Mouse (Mus musculus): ENCODE results near the gene Sgk1. TPM values are rescaled to one million over a fixed set of nuclear protein-coding genes. Genes with fewer than 3 reads are reported as not detected.

The Sgk1 gene
- polyA plus RNA-seq, 1 experiment from 2014 or later: 40.0 TPM

- no peak for ATAC-seq (ENCODE audit: low FRiP score)
- no peak overlapping the region for H3K4me3 ChIP-seq
- 80% methylated on average over 9 of the region's 9 CpGs for WGBS
Measured at GRCm38 (mm10) chr10:21946751-21947351, 64.9 kb downstream of the Sgk1 start.

DNA sequence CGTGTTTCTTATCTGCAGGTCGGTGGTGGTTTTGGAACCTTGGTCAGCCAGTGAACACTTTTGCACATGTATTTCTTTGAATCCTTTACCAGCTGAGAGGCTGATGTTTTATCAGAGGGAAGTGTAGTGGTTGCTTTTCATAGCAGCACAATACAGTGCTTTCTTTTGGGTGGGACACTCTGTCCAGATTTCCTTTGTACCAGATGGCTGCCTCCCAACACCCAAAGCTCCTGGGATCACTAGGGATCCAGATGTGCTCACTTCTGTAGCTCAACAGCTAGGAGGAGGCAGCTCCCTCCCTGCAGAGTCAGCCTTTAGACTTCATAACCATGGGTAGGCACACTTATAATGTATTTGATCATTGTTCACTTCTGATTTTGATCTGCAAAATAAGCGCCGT lies 70.5 kb downstream of the Sgk1 start:
- H3K4me1 ChIP-seq (replicated peaks): no peaks in the 10 kb centered on the region
- no peak overlapping the region for H3K4me3 ChIP-seq
- H3K9ac ChIP-seq: no peak overlapping the region
- no peak overlapping the region for H3K4me2 ChIP-seq
- peaks cover 5% of the 10 kb centered on the region; the same call in 1 of the 2 replicates for H3K36me3 ChIP-seq
- ATAC-seq (ENCODE audit: low FRiP score): no peak
- H3K27me3 ChIP-seq: no peaks in the 10 kb centered on the region
- H3K27ac ChIP-seq: no peak overlapping the region
- 91% methylated on average over 4 of the region's 4 CpGs for WGBS
- no peaks in the 10 kb centered on the region for H3K9me3 ChIP-seq

More at GRCm38 (mm10) chr10:21946751-21947351, 64.9 kb downstream of the Sgk1 start:
- Histone ChIP-seq H3K36me3 (peaks cover 5% of the 10 kb centered on the region; the same call in 1 of the 2 replicates), H3K4me1 (replicated peaks) (no peaks in the 10 kb centered on the region), H3K9me3 (no peaks in the 10 kb centered on the region), H3K4me2 (no peak overlapping the region), H3K9ac (no peak overlapping the region), H3K27ac (no peak overlapping the region), H3K27me3 (no peaks in the 10 kb centered on the region)

DNA sequence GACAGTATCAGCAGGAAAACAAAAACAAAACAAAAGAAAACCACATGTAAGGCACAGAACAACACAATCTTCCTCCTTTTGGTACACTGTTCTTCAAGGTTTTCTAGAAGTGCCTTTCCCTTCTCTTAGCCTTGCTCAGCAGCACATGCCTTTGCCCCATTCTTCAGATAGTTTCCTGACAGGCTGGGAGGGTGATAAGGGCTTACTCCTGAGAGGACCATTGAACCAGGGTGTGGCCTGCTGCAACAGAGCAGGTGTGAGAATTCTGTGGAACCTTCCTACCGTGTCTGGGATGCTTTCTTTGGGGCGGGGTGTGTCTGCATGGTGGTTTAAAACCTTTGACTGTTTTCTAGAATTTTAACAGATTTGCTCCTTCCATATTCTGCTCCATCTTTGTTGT lies 79.1 kb downstream of the Sgk1 start:
- Histone ChIP-seq H3K27ac (no peak overlapping the region), H3K36me3 (no peaks in the 10 kb centered on the region), H3K9ac (no peak overlapping the region), H3K9me3 (no peaks in the 10 kb centered on the region), H3K4me1 (replicated peaks) (no peaks in the 10 kb centered on the region), H3K4me2 (no peak overlapping the region), H3K4me3 (no peak overlapping the region), H3K27me3 (no peaks in the 10 kb centered on the region)
- WGBS: 88% methylated on average over 2 of the region's 2 CpGs
- ATAC-seq (ENCODE audit: low FRiP score): no peak

DNA sequence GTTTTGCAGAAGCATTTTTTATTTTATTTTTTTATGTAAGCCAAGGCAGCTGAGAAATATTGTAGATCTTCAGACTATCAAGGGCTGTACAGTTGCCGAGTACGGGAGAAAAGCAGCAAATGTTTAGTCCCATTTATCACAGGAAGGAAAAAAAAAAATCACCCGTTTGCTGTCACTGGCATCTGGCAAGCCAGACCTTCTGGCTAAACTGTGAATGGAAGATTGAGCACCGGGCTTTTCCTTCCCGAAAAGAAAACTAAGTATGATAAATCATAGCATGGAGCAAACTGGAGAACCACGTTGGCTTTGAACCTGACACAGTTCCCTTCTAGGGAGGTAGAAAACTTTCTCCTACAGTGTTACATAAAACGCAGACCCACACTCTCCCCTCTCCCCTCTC lies 81.0 kb downstream of the Sgk1 start:
- ATAC-seq (ENCODE audit: low FRiP score): no peak
- no peak overlapping the region for H3K27ac ChIP-seq
- H3K27me3 ChIP-seq: no peaks in the 10 kb centered on the region
- H3K4me2 ChIP-seq: no peak overlapping the region
- no peak overlapping the region for H3K9ac ChIP-seq
- H3K4me3 ChIP-seq: no peak overlapping the region
- no peaks in the 10 kb centered on the region for H3K36me3 ChIP-seq
- no peaks in the 10 kb centered on the region for H3K9me3 ChIP-seq
- H3K4me1 ChIP-seq (replicated peaks): no peaks in the 10 kb centered on the region
- WGBS: 68% methylated on average over 7 of the region's 7 CpGs

GRCm38 (mm10) chr10:21973676-21974075 lies 91.7 kb downstream of the Sgk1 start:
- Histone ChIP-seq H3K4me3 (no peak overlapping the region), H3K9me3 (no peaks in the 10 kb centered on the region), H3K27me3 (no peaks in the 10 kb centered on the region), H3K4me1 (replicated peaks) (no peaks in the 10 kb centered on the region), H3K4me2 (no peak overlapping the region), H3K36me3 (no peaks in the 10 kb centered on the region), H3K27ac (no peak overlapping the region), H3K9ac (no peak overlapping the region)
- no peak for ATAC-seq (ENCODE audit: low FRiP score)
- WGBS: 96% methylated on average over 11 of the region's 11 CpGs

- 99% methylated on average over 3 of the region's 3 CpGs for WGBS
Measured at GRCm38 (mm10) chr10:21974801-21975200, 92.8 kb downstream of the Sgk1 start.

GRCm38 (mm10) chr10:21975384-21975783 lies 93.4 kb downstream of the Sgk1 start:
- H3K36me3 ChIP-seq: no peaks in the 10 kb centered on the region
- ATAC-seq (ENCODE audit: low FRiP score): no peak
- no peak overlapping the region for H3K4me2 ChIP-seq
- no peak overlapping the region for H3K4me3 ChIP-seq
- no peak overlapping the region for H3K27ac ChIP-seq
- no peaks in the 10 kb centered on the region for H3K9me3 ChIP-seq
- H3K27me3 ChIP-seq: no peaks in the 10 kb centered on the region
- WGBS: 88% methylated on average over 6 of the region's 6 CpGs
- no peak overlapping the region for H3K9ac ChIP-seq
- no peaks in the 10 kb centered on the region for H3K4me1 ChIP-seq (replicated peaks)

More at GRCm38 (mm10) chr10:21974801-21975200, 92.8 kb downstream of the Sgk1 start:
- no peaks in the 10 kb centered on the region for H3K27me3 ChIP-seq
- H3K9ac ChIP-seq: no peak overlapping the region
- no peak overlapping the region for H3K27ac ChIP-seq
- no peak overlapping the region for H3K4me3 ChIP-seq
- no peaks in the 10 kb centered on the region for H3K4me1 ChIP-seq (replicated peaks)
- no peaks in the 10 kb centered on the region for H3K36me3 ChIP-seq
- no peak for ATAC-seq (ENCODE audit: low FRiP score)
- no peaks in the 10 kb centered on the region for H3K9me3 ChIP-seq
- H3K4me2 ChIP-seq: no peak overlapping the region

- Histone ChIP-seq H3K4me2 (no peak overlapping the region), H3K4me3 (no peak overlapping the region), H3K27ac (no peak overlapping the region), H3K36me3 (no peaks in the 10 kb centered on the region), H3K9me3 (no peaks in the 10 kb centered on the region), H3K27me3 (no peaks in the 10 kb centered on the region), H3K4me1 (replicated peaks) (no peaks in the 10 kb centered on the region), H3K9ac (no peak overlapping the region)
- WGBS: 89% methylated on average over 5 of the region's 5 CpGs
- ATAC-seq (ENCODE audit: low FRiP score): no peak
Measured at GRCm38 (mm10) chr10:21976253-21976652, 94.3 kb downstream of the Sgk1 start.

- WGBS: 92% methylated on average over 9 of the region's 9 CpGs
- Histone ChIP-seq H3K4me1 (replicated peaks) (no peaks in the 10 kb centered on the region), H3K9ac (no peak overlapping the region), H3K36me3 (no peaks in the 10 kb centered on the region), H3K4me2 (no peak overlapping the region), H3K4me3 (no peak overlapping the region), H3K27me3 (no peaks in the 10 kb centered on the region), H3K27ac (no peak overlapping the region), H3K9me3 (no peaks in the 10 kb centered on the region)
- no peak for ATAC-seq (ENCODE audit: low FRiP score)
Measured at GRCm38 (mm10) chr10:21978421-21978820, 96.4 kb downstream of the Sgk1 start.

DNA sequence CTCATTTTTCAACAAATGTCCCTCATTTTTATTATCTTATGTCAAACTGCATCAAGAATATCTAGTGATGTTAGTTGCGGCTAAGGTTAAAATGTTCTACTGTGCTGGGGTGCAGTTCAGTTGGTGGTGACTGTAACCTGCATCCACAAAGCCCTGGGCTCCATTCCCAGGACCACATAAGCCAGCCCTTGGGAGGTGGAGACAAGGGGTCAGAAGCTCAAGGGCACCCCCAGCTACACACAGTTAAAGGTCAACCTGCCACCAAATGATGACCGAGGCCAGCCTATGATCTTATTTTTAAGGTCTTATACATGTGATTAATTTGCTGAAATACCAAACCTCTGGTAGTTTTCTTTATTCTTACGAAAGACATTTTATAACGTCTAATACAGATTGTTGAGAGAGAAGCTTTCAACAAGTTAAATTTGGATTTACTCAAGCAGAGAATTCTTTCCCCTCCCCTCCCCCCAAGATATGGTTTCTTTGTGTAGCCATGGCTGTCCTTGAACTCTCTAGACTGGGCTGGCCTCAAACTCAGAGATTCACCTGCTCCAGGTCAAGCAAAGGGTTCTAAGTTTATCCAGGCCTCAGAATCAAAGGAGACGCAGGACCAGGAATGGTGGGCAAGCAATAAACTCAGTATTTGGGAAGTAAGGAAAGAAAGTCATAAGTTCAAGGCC lies 97.4 kb downstream of the Sgk1 start:
- Histone ChIP-seq H3K4me1 (replicated peaks) (no peaks in the 10 kb centered on the region), H3K9me3 (no peaks in the 10 kb centered on the region), H3K9ac (no peak overlapping the region), H3K4me2 (no peak overlapping the region), H3K27me3 (no peaks in the 10 kb centered on the region), H3K36me3 (no peaks in the 10 kb centered on the region), H3K4me3 (no peak overlapping the region), H3K27ac (no peak overlapping the region)
- WGBS: 90% methylated on average over 5 of the region's 5 CpGs
- ATAC-seq (ENCODE audit: low FRiP score): no peak

DNA sequence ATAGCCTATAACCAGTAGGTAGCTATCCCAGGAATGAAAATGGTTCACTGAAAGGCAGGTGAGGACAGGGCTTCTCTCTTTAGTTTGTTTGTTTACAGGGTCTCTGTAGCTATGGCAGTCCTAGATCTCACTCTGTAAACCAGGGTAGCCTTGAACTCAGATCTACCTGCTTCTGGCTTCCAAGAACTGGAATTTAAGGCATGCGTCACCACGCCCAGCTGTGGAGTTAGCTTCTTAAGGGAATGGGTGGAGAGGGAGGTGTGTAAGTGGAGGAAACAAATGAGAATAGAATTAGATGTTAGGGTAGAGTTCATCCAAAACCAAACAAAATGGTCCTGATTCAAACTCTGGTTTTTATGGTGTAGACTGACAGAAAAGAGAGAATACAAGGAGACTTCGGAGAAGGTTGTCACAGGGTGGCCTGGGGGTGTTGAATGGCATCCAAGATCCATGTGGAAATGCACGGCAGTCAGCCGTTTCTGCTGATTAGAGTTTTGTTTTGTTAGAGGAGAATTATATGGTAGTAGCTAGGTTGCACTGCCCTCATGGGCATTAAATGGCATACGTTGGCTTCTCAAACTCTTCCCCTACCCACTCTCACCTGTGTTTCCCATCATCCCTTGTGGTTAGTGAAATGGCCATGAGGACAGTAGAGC lies 98.9 kb downstream of the Sgk1 start:
- ATAC-seq (ENCODE audit: low FRiP score): no peak
- H3K27ac ChIP-seq: no peak overlapping the region
- WGBS: 85% methylated on average over 6 of the region's 6 CpGs

DNA sequence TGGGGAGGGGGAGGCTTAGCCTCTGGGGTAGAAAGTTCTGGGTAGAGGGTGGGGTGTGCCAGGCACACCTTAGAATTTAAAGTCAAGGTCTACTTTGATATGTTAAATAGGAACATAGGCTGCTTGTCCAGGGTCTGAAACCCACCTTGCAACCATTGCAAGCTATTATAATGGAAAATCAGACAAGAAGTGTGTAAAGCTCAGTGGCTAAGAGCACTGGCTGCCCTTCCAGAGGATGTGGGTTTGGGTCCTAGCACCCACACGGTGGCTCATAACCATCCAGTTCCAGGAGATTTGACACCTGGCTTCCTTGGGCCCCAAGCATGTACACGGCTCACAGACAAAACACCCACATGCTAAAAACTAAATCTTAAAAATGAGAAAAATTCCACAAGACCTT lies 100.3 kb downstream of the Sgk1 start:
- WGBS: 92% methylated on average over 2 of the region's 2 CpGs
- Histone ChIP-seq H3K9me3 (no peaks in the 10 kb centered on the region), H3K4me3 (no peak overlapping the region), H3K9ac (no peak overlapping the region), H3K4me2 (no peak overlapping the region), H3K27ac (no peak overlapping the region), H3K27me3 (no peaks in the 10 kb centered on the region), H3K4me1 (replicated peaks) (no peaks in the 10 kb centered on the region), H3K36me3 (no peaks in the 10 kb centered on the region)
- no peak for ATAC-seq (ENCODE audit: low FRiP score)

More for the DNA sequence above, 98.9 kb downstream of the Sgk1 start:
- Histone ChIP-seq H3K9ac (no peak overlapping the region), H3K9me3 (no peaks in the 10 kb centered on the region), H3K4me1 (replicated peaks) (no peaks in the 10 kb centered on the region), H3K4me3 (no peak overlapping the region), H3K4me2 (no peak overlapping the region), H3K36me3 (no peaks in the 10 kb centered on the region), H3K27me3 (no peaks in the 10 kb centered on the region)

GRCm38 (mm10) chr10:21988489-21988888 lies 106.5 kb downstream of the Sgk1 start:
- no peak overlapping the region for H3K4me3 ChIP-seq
- H3K27ac ChIP-seq: no peak overlapping the region
- H3K36me3 ChIP-seq: no peaks in the 10 kb centered on the region
- ATAC-seq (ENCODE audit: low FRiP score): no peak
- no peaks in the 10 kb centered on the region for H3K9me3 ChIP-seq
- H3K27me3 ChIP-seq: peaks cover 21% of the 10 kb centered on the region
- no peak overlapping the region for H3K9ac ChIP-seq
- WGBS: 82% methylated on average over 5 of the region's 5 CpGs
- H3K4me2 ChIP-seq: no peak overlapping the region
- peaks cover 22% of the 10 kb centered on the region for H3K4me1 ChIP-seq (replicated peaks)

Measured in hindbrain, embryonic 13.5 days (tissue).